In genomic region chr19:32760499-32760898, GRCm38 (mm10) we compare ENCODE assay signal across 8 mouse cellular contexts. TPM values are rescaled to one million over a fixed set of nuclear protein-coding genes. Genes with fewer than 3 reads are reported as not detected.
DNase-seq lines count a peak whose midpoint lies in the region; ATAC-seq and TF ChIP-seq lines count a peak whose summit lies in the region.

No protein-coding gene starts in this region.

- no peak for ATAC-seq in lung, embryonic 16.5 days (ENCODE audit: low read depth)
- ATAC-seq in forebrain, embryonic 12.5 days (ENCODE audit: low FRiP score) = no peak
- ATAC-seq in limb, embryonic 14.5 days (ENCODE audit: low FRiP score, low read depth) = no peak
- ATAC-seq in megakaryocyte progenitor cell, adult 5-6 weeks (replicated peaks; ENCODE audit: poor library complexity) = no peak

- H3K4me3 ChIP-seq in lung, embryonic 16.5 days (ENCODE audit: low read length) = peak overlapping the region; percentile 31
- H3K4me3 ChIP-seq in forebrain, embryonic 12.5 days (replicated peaks) = peak overlapping the region; percentile 26
- peak overlapping the region; percentile 97 for H3K4me3 ChIP-seq in limb, embryonic 14.5 days (replicated peaks; ENCODE audit: low read length)
- H3K4me3 ChIP-seq in small intestine, adult 2 months (ENCODE audit: low read depth, low read length) = peak overlapping the region; percentile 29

- TF ChIP-seq CTCF in small intestine, adult 2 months (IDR thresholded peaks at IDR 0.05; ENCODE audit: extremely low read depth, insufficient read length, insufficient replicate concordance, low read depth, low read length) = no peak

- H3K9me3 ChIP-seq in lung, embryonic 16.5 days (ENCODE audit: control insufficient read depth, low read length) = no peaks in the 10 kb centered on the region
- no peaks in the 10 kb centered on the region for H3K9me3 ChIP-seq in forebrain, embryonic 12.5 days
- no peaks in the 10 kb centered on the region for H3K9me3 ChIP-seq in limb, embryonic 14.5 days (ENCODE audit: control insufficient read depth, low read length)

- H3K9ac ChIP-seq in lung, embryonic 16.5 days (ENCODE audit: low read length) = peak overlapping the region; percentile 33; the same call in 1 of the 2 replicates
- peak overlapping the region; percentile 8; the same call in 1 of the 2 replicates for H3K9ac ChIP-seq in forebrain, embryonic 12.5 days
- no peak overlapping the region for H3K9ac ChIP-seq in limb, embryonic 14.5 days (ENCODE audit: low read depth, low read length, severe bottlenecking)

- DNase-seq in lung, postnatal 14 days = no peak
- DNase-seq in limb, embryonic 14.5 days (ENCODE audit: low spot score) = no peak
- no peak for DNase-seq in cerebellum, adult 8-10 months
- DNase-seq in cerebellum, adult 11-12 months = no peak

- peak overlapping the region; percentile 52 for H3K4me2 ChIP-seq in lung, embryonic 16.5 days (ENCODE audit: low read depth, low read length)
- H3K4me2 ChIP-seq in forebrain, embryonic 12.5 days = peak overlapping the region; percentile 92
- H3K4me2 ChIP-seq in limb, embryonic 14.5 days (replicated peaks; ENCODE audit: low read depth, low read length, severe bottlenecking) = peak overlapping the region; percentile 81

- WGBS in lung, embryonic 16.5 days = 20% methylated on average over 6 of the region's 6 CpGs
- WGBS in forebrain, embryonic 12.5 days = 25% methylated on average over 6 of the region's 6 CpGs
- 37% methylated on average over 6 of the region's 6 CpGs for WGBS in limb, embryonic 14.5 days
- 10% methylated on average over 6 of the region's 6 CpGs for WGBS in small intestine, adult 2 months

- H3K36me3 ChIP-seq in lung, embryonic 16.5 days (ENCODE audit: control insufficient read depth, insufficient read depth, low read length) = no peaks in the 10 kb centered on the region
- no peaks in the 10 kb centered on the region for H3K36me3 ChIP-seq in forebrain, embryonic 12.5 days (replicated peaks)
- H3K36me3 ChIP-seq in limb, embryonic 14.5 days (ENCODE audit: control insufficient read depth, insufficient read depth, low read length) = peaks cover 6% of the 10 kb centered on the region; the same call in 1 of the 2 replicates
- H3K36me3 ChIP-seq in small intestine, adult 2 months (ENCODE audit: control insufficient read depth, insufficient read depth, low read length) = peaks cover 10% of the 10 kb centered on the region

- no peaks in the 10 kb centered on the region for H3K27me3 ChIP-seq in lung, embryonic 16.5 days (ENCODE audit: control insufficient read depth, insufficient read depth, low read depth, low read length)
- no peaks in the 10 kb centered on the region for H3K27me3 ChIP-seq in forebrain, embryonic 12.5 days
- H3K27me3 ChIP-seq in limb, embryonic 14.5 days (ENCODE audit: control insufficient read depth, insufficient read depth, low read length) = no peaks in the 10 kb centered on the region
- H3K27me3 ChIP-seq in small intestine, adult 2 months (ENCODE audit: control insufficient read depth, insufficient read depth, low read length) = no peaks in the 10 kb centered on the region

- no peak overlapping the region for H3K27ac ChIP-seq in lung, embryonic 16.5 days (ENCODE audit: low read length)
- no peak overlapping the region for H3K27ac ChIP-seq in forebrain, embryonic 12.5 days
- H3K27ac ChIP-seq in limb, embryonic 14.5 days (replicated peaks; ENCODE audit: low read depth, low read length) = no peak overlapping the region
- H3K27ac ChIP-seq in small intestine, adult 2 months (ENCODE audit: insufficient read depth, low read depth, low read length) = no peak overlapping the region; the same call in 1 of the 2 replicates

- TF ChIP-seq POLR2A in limb, embryonic 14.5 days (IDR thresholded peaks at IDR 0.05; ENCODE audit: borderline replicate concordance, extremely low read depth, insufficient read depth, insufficient read length) = no peak
- TF ChIP-seq POLR2A in small intestine, adult 2 months (IDR thresholded peaks at IDR 0.05; ENCODE audit: low read depth, low read length) = no peak

- peaks cover 10% of the 10 kb centered on the region for H3K4me1 ChIP-seq in lung, embryonic 16.5 days (replicated peaks; ENCODE audit: control insufficient read depth, insufficient read depth, low read length)
- H3K4me1 ChIP-seq in forebrain, embryonic 12.5 days = peaks cover 26% of the 10 kb centered on the region
- H3K4me1 ChIP-seq in limb, embryonic 14.5 days (ENCODE audit: control insufficient read depth, insufficient read depth, low read length) = peaks cover 22% of the 10 kb centered on the region
- H3K4me1 ChIP-seq in small intestine, adult 2 months (ENCODE audit: control insufficient read depth, insufficient read depth, insufficient read length, low read length) = no peaks in the 10 kb centered on the region

RNA-seq across cellular contexts. Expression of gene Pten, which starts 3.2 kb away (rescaled TPM):
- 9.1 and 9.5 TPM in 2 replicates for polyA plus RNA-seq in lung, embryonic 16.5 days (2015; fragmentation: Nextera tagmentation; extraction: Ambion mirVana)
- 14.0 and 14.3 TPM in 2 replicates for polyA plus RNA-seq in forebrain, embryonic 12.5 days (2016; fragmentation: Nextera tagmentation; extraction: Ambion mirVana)
- polyA plus RNA-seq in limb, embryonic 14.5 days (2012; rRNA removed) = 17.3 and 18.0 TPM in 2 replicates
- polyA plus RNA-seq in limb, embryonic 14.5 days (2014; fragmentation: Nextera tagmentation; extraction: Ambion mirVana) = 12.2 and 14.4 TPM in 2 replicates
- 9.9 and 17.7 TPM in 2 replicates for polyA plus RNA-seq in small intestine, adult 2 months (2012; rRNA removed)
- 97.4 and 97.8 TPM in 2 replicates for total RNA-seq in megakaryocyte progenitor cell, adult 5-6 weeks (2015)
- 92.9 and 97.4 TPM in 2 replicates for total RNA-seq in megakaryocyte progenitor cell, adult 5-6 weeks (2017)

RNA-seq across cellular contexts. Expression of gene Atad1, which starts 20.9 kb away (rescaled TPM):
- polyA plus RNA-seq in lung, embryonic 16.5 days (2015; fragmentation: Nextera tagmentation; extraction: Ambion mirVana) = 57.9 and 62.8 TPM in 2 replicates
- 98.4 and 98.9 TPM in 2 replicates for polyA plus RNA-seq in forebrain, embryonic 12.5 days (2016; fragmentation: Nextera tagmentation; extraction: Ambion mirVana)
- polyA plus RNA-seq in limb, embryonic 14.5 days (2012; rRNA removed) = 38.4 and 38.5 TPM in 2 replicates
- 60.2 and 62.5 TPM in 2 replicates for polyA plus RNA-seq in limb, embryonic 14.5 days (2014; fragmentation: Nextera tagmentation; extraction: Ambion mirVana)
- polyA plus RNA-seq in small intestine, adult 2 months (2012; rRNA removed) = 1.0 and 1.5 TPM in 2 replicates
- total RNA-seq in megakaryocyte progenitor cell, adult 5-6 weeks (2015) = 88.9 and 89.5 TPM in 2 replicates
- total RNA-seq in megakaryocyte progenitor cell, adult 5-6 weeks (2017) = 64.2 and 68.4 TPM in 2 replicates

Comparison
In these comparisons a context has a peak if more than half of its experiments do, and no peak if none do; other contexts are left out.
1. H3K4me3 ChIP-seq: peak in every context shown above with its lines; median percentile 97 in limb, embryonic 14.5 days; 31 in lung, embryonic 16.5 days; 29 in small intestine, adult 2 months; 26 in forebrain, embryonic 12.5 days.
2. RNA of gene Atad1, which starts 20.9 kb away (polyA plus RNA-seq): 98.4 to 98.9 TPM in forebrain, embryonic 12.5 days, 57.9 to 62.8 TPM in lung, embryonic 16.5 days and 38.4 to 62.5 TPM in limb, embryonic 14.5 days; 1.0 to 1.5 TPM in small intestine, adult 2 months; every median in the first group is over 10 times any median in the second.
3. Peak in every context shown above with its lines, with median percentiles within 50 percentile points of each other: H3K4me2 ChIP-seq.